Mouse (Mus musculus): ENCODE measurements at regions not wholly inside any gene's neighbourhood (a gene's known extent, or its start where the extent isn't known, plus 50 kb on each side); places are given as distances from the start of the nearest gene placed in this dataset.

DNA sequence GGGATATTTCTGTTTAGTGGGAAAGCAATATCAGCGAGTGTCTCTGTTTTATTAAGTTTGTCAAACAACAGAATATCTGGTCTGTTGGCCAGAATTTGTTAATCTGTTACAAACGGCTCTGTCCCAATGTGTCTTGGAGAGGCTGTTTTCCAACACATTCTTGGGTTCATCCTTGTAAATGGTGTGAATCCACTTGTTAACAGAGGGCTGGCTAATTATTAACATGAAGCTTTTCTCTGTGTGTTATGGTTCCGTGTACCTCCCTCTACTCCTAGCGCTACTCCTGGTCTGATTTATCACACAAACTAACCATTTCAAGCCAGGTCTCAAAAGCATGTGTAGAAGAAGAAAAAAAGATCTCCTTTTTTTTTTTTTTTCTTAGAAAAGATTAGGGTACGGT, 60.4 kb downstream of the Pou3f3 start:
- in situ Hi-C loops (cut with MboI; ENCODE audit: unreplicated experiment in 2 of 2), result no loop called here

DNA sequence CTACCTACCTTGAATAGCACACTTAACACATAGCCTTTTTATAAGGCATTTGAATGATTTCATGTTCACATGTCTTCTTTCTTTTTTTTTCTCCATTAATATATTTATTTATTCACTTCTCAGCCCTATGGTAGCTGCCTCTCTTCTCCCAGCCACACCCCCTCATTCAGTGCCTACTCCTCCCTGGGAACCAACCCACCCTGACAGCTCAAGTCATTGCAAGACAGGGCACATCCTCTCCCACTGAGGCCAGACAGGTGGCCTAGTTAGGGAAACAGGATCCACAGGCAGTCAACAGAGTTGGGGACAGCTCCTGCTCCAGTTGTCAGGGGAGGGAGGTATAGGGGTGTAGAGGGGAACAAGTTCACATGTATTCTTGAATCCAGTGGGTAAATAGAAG, 60.9 kb downstream of the Pou3f3 start:
- in situ Hi-C loops (cut with MboI; ENCODE audit: unreplicated experiment in 2 of 2), result no loop called here

DNA sequence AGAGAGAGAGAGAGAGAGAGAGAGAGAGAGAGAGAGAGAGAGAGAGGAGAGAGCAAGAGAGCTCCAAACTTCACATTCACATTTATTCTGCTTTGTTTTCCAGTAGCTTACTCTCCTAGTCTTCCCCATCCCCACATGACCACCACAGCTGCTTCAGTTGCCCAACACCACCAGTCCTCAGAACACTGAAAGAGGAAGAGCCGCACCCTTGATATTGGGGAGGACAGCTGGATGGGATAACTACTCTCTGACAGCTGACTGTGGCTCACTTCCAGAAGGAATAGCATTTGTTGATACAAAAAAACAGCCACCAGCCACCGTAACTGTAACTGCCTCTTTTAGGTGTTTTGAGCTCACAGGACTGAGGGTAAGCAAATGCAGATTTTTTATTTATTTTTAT, 67.9 kb downstream of the Pou3f3 start:
- in situ Hi-C loops (cut with MboI; ENCODE audit: unreplicated experiment in 2 of 2), result no loop called here

DNA sequence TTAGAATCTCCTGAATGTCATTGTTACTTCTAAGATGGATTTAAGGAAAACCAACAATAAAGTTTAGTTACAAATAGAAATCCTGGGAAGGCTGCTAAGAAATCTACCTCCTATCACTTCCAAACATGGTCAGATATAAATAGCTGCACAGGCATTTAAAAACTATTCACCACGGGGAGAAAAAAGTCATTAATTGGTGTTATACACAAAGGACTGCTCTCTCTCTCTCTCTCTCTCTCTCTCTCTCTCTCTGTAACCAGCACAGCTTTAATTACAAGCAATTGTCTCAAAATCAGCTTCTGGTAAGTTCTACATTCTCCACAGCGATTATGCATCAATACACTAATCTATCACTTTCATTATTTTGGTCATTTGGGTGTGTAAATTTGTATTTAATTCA, 68.5 kb downstream of the Pou3f3 start:
- in situ Hi-C loops (cut with MboI; ENCODE audit: unreplicated experiment in 2 of 2), result no loop called here

DNA sequence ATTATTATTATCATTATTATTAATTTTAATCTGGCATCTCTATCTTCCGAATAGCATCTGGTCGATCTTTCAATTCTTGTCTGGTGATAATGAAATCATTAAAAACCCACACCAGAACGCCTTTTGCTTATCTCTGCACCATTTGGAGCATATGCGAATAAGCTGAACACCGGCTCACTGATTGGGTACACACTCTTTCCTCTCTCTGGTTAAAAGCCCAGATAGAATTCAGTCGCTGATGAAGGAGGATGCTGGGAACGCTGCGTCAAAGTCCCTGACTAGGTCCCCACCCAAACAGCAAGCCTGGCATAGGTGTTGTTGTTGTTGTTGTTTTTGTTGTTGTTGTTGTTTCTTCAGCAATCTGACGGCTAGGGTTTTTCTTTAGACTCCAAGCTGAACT, 74.5 kb downstream of the Pou3f3 start:
- in situ Hi-C loops (cut with MboI; ENCODE audit: unreplicated experiment in 2 of 2), result loop anchor here in 1 of 2 experiments (5.0 to 10.0 kb wide), 4 partner anchors 55 to 1968 kb away; no protein-coding TSS in a partner anchor

DNA sequence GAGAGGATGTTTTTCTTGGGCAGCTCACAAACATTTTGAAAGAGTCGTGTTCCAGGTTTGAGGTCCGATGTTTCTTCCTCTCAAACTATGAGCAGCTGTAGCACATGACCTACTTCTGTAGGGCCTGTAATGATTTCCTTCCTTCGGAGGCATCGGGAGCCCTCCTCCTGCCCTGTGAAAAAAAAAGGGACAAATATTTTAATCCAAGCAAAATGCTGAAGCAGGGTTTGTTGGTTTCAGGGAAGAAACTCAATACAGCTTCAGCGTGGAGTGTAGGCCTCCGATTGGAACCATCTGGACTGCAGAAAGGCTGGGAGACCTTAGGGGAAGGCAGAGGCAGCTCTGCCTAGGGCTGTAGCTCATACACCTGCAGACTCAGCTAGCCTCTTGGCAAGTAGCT, 76.4 kb downstream of the Pou3f3 start:
- in situ Hi-C loops (cut with MboI; ENCODE audit: unreplicated experiment in 2 of 2), result loop anchor here in 1 of 2 experiments (5.0 to 10.0 kb wide), 4 partner anchors 57 to 1970 kb away; no protein-coding TSS in a partner anchor

DNA sequence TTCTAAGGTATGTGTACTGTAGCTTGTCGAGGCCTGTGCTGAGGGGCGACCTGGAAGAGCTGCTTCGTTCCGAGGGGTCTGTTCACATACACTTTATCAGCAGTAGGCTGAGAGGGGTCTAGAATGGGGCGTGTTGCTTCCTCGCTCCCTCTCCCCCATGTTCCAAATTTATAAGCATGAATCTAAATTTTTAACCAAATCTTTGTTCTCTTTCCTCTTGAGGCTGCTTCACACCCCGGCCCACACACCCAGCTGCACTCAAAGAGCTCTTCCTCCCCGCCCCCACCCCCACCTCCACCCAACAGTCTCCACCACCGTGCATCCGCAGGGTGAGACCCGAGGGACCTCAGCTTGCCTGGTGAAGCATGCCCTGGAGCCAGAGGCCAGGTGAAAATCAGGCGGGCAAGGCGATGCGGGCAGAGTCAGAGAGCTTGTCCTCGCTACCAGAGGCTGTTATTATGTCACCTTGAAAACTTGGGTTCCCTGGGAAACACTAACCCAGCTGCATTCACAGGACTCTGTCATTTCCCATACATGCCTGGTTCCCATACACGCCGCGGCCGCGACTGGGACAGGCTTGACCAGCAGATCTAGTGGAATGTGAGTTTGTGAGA, 77.1 kb upstream of the Mrps9 start:
- in situ Hi-C loops (cut with MboI; ENCODE audit: unreplicated experiment in 2 of 2), result loop anchor here in 1 of 2 experiments (5.0 to 10.0 kb wide), 4 partner anchors 59 to 1972 kb away; no protein-coding TSS in a partner anchor

DNA sequence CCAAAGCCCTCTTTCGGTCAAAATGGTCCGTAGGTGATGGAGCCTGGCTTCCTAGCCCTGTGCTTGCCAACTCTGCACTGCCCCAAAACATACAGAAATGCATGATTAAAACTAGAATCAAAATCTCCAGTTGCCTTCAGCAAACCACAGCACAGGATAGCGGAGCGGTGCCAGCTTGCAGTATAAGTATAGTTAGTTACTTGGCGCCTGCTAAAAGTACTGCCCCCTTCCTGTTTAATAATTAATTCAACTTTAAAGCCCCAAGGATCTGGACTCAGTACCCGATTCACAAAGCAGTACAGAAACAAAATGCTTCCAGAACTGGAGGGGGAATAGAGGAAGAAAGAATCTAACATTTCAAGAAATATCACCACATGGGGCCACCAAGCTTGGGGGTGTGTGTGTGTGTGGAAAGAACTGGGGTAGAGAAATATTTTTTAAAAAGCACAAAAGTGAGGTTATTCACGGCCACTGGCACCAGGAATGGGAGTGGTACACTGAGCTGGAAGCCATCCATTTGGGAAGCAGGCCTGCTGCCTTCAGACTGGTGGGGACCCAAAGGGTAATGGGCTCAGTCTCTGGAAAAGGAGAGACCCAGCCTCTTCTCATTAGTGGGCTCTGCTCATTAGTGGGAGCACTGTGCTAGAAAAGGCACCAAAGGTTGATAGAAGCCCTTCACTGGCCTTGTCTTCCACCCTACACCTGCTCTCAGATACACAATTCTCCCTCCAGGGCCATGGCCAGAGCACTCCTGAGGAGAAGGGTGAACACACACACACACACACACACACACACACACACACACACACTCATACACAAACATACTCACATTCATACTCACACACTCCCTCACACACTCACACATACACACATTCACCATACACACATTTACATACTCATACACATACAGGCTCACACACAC, 75.8 kb upstream of the Mrps9 start:
- in situ Hi-C loops (cut with MboI; ENCODE audit: unreplicated experiment in 2 of 2), result loop anchor here (5.0 to 25.0 kb wide), 6 partner anchors 58 to 1973 kb away; no protein-coding TSS in a partner anchor

DNA sequence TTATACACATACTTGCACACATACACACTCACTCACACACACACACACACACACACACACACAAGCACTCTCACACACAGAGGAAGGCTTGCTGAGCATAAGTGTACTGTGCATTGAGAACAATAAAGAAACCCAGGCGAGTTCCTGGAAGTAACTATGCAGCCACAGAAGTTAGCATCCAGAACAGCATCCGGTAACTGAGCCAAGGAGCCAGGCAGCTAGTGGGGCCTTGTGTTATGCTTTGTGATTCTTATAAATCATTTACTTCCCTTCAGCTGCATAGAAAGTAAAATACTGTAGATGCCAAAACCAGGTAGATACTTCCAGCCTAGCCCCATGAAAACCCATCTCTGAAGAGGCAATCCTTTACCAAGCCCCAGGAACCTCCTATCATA, 75.1 kb upstream of the Mrps9 start:
- in situ Hi-C loops (cut with MboI; ENCODE audit: unreplicated experiment in 2 of 2), result loop anchor here (5.0 to 25.0 kb wide), 3 partner anchors 59 to 1514 kb away; no protein-coding TSS in a partner anchor

DNA sequence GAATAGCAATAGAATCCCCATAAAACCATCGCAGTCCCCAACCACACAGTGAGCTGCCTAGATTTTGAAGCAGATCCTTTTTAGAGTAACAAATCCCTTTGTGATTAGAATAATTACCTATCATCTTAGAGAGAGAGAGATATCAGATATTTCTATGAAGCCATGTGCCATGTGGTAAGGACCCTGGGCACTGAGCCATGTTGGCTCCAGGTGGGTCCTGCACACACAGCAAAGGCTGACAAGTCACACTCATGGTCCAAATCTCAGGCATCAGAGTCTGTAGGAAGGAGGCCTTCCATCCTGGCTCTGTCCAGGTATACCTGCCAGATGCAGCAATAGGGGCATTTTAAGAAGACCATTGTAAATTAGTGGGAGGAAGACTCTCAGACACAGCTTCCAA, 73.6 kb upstream of the Mrps9 start:
- in situ Hi-C loops (cut with MboI; ENCODE audit: unreplicated experiment in 2 of 2), result loop anchor here (5.0 to 25.0 kb wide), 3 partner anchors 60 to 1515 kb away; no protein-coding TSS in a partner anchor

DNA sequence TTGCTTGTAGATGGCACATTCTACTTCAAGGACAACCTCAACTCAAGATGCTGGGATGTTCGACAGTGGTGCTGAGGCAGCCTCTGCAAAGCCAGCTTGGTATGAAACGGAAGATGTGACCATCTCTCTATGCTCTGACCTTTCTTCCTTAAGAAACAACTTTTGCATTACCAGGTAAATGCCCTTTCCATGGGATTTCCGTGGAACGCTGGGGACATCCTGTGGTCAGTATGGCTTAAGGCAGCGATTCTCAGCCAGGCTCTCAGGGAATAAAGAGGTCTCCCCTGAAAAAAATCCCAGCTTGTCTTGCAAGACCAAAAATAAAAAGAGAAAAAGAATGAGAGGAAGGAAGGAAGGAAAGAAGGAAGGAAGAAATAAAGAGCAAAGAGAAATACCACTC, 71.3 kb upstream of the Mrps9 start:
- in situ Hi-C loops (cut with MboI; ENCODE audit: unreplicated experiment in 2 of 2), result loop anchor here (5.0 to 25.0 kb wide), 6 partner anchors 62 to 1985 kb away; partner anchors contain the start of gene Mfsd9 (in 1 of the 2)

DNA sequence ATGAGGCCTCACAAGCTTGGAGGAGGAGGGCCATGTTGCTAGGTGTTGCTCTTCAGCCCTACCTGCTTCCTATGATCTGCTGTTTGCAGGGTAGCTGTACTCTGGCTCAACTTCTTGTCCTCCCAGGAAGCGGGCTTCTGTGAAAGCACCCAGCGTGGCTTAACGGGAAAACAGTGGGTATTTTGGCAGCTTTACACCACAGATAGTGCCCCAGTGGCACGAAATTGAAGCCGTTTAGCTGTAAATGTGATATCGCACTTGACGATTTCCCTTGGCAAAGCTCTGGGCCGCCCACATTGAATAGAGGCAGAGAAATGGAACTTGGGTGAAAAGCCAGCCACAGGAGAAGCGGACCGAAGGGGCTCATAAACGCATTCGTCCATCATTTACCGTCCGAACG, 70.8 kb upstream of the Mrps9 start:
- in situ Hi-C loops (cut with MboI; ENCODE audit: unreplicated experiment in 2 of 2), result loop anchor here (10.0 to 25.0 kb wide), 4 partner anchors 1518 to 1985 kb away; partner anchors contain the start of gene Mfsd9 (in 1 of the 2)

DNA sequence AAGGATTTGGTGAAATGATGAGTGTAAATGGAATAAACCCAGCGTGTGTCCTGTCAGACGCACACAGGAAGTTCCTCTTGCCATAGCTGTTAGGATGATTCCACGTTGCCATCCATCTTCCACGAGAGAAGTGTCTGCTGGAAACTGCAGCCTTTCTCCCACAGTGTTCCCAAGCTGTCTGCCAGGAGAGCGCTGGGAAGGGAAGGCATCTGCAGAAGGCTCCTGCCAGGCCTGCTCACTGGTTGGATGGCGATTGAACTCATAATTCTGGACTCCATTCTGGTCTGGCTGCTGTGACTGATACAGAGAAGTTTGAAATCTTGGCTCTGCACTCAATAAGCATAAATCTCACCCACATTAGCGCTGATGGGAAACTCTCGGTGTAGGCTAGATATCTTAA, 69.5 kb upstream of the Mrps9 start:
- in situ Hi-C loops (cut with MboI; ENCODE audit: unreplicated experiment in 2 of 2), result loop anchor here (10.0 to 25.0 kb wide), 4 partner anchors 1519 to 1987 kb away; partner anchors contain the start of gene Mfsd9 (in 1 of the 2)

DNA sequence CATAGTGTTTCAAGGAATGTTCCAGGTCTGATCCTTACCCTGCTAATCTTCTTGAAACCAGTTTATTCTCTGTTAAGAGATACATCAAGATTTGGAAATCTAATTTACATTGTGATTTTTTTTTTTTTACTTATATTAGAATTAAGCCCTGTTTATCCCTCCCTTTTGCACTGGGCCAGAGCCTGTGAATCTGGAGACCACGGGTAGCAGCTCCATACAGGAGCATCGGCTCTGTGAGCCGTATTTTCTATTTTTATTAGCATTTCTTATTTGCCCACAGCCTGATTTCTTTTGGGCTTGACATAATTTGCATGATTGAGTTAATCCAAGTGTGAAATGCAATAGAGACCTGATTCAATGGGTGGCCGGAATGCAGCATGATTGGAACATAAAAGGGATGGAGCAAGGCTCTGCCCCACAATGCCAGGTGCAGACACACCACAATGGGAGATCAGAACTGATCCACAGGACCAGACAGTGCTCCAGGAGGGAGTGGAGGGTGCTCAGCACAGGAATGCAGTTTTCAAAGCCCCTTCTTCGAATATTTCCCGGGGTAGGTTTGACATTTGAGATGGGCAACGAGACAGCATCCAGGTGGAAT, 67.9 kb upstream of the Mrps9 start:
- in situ Hi-C loops (cut with MboI; ENCODE audit: unreplicated experiment in 2 of 2), result loop anchor here (10.0 to 25.0 kb wide), 4 partner anchors 1521 to 1988 kb away; partner anchors contain the start of gene Mfsd9 (in 1 of the 2)

DNA sequence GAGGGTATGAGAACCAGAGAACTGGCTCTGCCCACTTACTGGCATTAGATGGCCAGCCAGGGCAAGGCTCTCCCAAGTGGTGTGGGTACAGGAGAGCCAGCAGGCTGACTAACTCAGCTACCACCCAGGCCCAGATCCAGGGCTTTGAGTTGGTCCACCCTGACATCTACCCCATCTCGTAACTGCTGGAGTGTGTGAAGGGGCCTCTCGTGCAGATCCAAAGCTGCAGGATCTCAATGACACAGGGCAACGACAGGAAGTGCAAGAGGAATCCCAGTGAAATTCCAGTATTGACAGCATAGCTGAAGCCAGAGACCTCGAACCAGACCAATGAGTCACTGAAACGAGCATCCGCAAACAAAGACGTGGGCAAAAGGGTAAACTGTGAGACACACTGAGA, 63.8 kb upstream of the Mrps9 start:
- in situ Hi-C loops (cut with MboI; ENCODE audit: unreplicated experiment in 2 of 2), result loop anchor here (10.0 to 25.0 kb wide), 4 partner anchors 1525 to 1992 kb away; partner anchors contain the start of gene Mfsd9 (in 1 of the 2)

DNA sequence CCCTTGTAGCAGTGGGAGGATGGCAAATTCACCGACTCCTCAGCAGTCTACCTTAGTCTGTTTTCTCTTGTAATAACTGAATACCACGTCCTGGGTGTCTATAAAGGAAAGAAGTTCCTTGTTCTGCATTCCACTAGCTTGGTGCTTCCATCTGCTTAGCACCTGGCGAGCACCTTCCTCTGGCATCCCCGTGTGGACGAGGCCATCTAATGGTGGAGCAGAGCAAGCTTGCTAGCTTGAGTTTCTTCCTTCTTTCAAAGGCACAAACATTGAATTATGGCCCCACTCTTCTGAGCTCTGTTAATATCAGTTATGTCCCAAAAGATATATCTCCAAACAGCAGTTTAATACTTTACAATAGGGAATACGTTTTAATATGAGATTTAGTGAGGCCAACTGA, 62.6 kb upstream of the Mrps9 start:
- in situ Hi-C loops (cut with MboI; ENCODE audit: unreplicated experiment in 2 of 2), result loop anchor here (10.0 to 25.0 kb wide), 4 partner anchors 1526 to 1994 kb away; partner anchors contain the start of gene Mfsd9 (in 1 of the 2)
